Mouse (Mus musculus): ENCODE data around the gene Btrc.

Gene Btrc

DNA sequence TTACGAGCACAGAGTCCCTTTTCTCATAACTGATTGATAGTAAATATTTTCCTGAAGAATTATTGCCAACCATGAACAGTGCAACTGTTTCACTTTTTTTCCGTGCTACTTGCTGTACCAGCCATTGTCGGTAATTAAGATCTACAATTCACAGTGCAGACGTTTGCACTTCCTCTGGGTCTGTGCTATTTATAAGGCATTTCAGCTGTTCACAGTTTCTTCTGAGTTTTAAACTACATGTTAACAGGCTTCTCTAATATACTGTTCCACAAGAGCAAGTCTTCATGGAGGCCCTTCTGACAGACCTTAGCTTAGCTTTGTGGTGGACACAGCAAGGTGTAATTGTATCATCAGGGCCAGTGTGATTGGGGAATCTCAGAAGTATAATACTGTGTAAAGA, 111.2 kb downstream of the Btrc start:
- no peak for DNase-seq (ENCODE audit: low spot score)

DNA sequence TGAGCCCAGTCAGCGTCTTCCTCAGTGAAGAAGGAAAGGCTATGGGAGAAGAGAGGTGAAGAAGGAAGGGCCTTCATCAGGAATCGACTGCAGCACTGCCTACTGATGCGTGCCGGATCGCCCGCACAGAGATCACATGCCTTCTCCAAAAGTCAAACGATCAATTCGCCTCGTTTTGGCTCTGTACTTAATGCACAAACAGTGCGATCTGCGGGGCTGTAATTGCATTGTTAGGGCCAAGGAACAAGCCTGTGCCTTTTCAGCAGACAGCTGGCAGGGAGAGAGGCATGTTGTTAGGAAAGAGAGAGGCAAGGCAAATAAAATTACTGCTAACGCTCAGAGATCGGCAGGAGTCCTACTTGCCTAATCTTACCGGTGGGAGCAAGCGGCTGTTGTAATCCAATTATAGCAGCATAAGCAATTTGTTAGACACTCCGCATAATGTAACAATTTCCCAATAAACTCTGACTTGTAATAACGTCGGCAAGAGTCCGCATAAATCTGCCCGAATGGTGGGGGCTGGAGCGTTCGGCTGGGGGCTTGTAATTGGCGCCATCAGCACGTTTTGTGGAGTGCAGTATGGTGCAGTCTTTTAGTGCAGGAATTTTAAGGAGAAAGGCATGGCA, 112.5 kb downstream of the Btrc start:
- no peak for DNase-seq (ENCODE audit: low spot score)

DNA sequence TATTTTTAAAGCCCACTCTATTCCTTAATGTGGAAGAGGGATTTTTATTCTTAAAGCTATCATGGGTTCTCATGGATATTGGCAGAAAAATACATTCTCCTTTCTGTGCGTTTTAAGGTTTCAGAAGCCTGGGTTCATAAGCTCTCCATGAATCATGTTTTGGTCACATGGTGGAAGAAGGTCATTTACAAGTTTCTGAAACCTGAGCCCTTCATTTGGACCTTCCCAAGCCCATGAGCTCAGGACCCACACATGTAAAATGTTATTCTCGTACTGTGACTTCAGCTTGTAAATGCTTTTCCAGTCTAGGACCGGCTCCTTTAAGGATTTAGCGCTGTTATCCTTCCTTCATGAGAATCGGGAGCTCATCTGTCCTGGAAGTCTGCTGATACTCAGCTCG, 116.0 kb downstream of the Btrc start:
- no peak for DNase-seq (ENCODE audit: low spot score)

DNA sequence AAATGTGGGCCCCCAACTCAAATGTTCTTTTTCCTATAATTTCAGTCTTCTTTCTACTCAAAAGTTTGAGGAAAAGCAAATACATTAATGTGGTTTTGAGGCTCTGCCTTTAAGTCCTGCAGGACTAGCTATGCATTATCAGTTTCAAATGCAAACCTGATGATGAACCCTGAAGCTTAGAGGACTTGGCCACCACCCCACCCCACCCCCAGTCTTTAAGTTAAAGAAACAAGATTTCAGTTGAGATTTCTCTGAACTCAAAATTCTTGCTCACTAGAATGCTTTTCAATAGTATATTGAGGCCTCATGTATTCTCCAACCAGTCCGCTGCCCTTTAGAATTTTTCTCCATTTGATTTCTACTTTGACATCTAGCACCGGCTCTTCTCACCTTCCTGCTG, 117.0 kb downstream of the Btrc start:
- no peak for DNase-seq (ENCODE audit: low spot score)

DNA sequence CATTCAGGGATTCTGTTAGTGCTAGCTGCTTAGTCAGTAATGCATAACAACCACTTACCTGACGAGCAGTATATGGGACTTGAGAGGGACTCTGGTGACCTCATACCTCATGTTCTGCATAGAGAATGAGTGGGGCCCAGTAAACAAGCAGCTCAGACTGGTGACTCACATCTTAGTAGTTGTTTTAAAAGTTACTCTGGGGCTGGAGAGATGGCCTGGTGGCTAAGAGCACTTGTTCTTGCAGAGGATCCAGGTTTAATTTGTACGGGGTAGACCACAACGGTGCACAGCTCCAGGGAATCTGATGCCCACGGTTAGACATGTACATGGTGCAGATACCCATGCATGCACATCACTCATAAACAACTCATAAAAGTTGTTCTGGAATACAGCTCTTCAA, 117.4 kb downstream of the Btrc start:
- DNase-seq (ENCODE audit: low spot score): no peak

DNA sequence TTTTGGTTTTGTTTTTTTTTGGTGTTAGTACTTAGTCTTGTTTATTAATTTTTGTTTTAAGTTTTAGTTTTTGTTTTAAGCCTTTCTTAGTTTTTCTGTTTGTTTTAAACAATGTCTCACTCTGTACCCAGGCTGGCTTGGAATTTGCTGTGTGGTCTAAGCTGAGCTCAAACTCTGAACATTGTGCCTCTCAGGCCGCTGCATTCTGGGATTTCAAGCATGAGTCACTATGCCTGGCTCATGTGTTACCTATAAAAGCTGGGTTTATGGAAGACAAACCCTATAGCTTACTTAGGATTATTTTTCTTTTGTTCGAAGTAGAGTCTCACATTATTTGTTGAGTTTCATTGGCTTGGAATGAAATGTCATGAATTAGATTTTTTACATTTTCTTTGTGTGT, 119.9 kb downstream of the Btrc start:
- no peak for DNase-seq (ENCODE audit: low spot score)

DNA sequence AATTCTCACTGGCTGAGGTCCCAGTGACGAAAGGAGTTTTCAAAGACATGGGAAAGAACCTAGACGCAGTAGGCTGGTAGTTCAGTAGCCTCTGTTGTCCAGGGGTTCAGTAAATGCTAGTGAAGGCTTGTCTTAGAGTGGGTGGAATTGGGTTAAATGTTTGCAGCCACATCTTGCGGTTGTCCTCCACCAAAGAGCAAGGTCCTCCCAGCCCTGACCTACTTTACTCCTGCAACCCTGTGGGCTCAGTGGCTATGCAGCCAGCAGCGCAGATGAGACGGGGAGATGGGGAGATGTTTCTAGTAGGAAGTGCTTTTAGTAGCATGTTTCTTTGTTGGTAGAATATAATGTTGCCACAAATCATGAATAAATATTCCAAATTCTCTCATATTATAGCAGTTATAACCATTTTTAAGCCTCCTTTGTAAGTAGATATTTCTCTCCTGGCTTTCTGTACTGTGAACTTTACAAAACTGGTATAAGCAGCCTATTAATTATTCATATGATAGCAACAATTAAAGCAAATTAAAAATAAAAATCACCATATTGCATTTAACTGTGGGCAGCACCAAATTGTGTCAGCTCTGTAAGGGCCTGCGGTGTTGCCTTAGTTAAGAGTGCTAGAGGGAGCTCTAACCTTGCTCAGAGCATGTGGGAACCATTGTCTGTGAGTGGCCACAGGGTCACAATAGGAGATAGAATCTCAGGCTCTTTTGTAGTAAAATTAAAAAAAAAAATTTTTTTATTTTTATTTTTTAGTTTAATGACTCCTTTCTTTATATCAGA, 122.9 kb downstream of the Btrc start:
- DNase-seq (ENCODE audit: low spot score): no peak

DNA sequence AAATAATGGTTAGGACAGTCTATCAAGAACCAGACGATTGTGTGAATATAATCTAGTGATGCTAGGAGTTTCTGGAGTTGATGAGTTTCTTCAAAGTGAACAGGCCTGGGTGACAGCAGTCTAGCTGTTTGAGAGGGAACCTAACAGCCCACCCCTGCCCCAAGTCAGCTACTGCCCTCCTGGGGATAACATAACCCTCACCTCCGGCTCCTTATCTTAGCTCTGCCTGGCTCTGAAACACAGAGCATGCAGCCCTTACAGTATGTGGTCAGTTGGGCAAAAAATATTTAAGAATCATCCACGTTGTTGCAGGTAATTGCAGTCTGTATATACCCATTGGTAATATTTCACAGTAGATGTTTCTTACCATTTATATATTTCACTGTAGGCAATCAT, 123.5 kb downstream of the Btrc start:
- no peak for DNase-seq (ENCODE audit: low spot score)

DNA sequence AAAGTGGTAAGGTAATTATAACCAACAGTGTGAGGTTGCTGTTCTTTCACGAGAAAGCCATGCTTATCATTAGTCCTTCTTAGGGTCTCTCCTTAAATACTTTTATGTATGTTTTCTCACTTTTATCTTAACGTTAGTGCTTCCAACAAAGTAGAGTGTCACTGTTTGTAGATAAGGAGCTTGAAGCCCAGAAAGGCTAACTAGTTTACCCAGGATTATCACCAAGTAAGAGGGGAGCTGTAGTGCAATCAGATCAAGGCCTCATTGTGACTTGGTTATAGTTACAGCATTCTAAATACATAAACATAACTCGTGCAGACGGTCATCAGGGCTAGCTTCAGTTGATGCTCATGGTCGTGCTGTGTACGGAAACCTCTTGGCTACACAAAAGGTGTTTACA, 126.4 kb downstream of the Btrc start:
- no peak for DNase-seq (ENCODE audit: low spot score)

DNA sequence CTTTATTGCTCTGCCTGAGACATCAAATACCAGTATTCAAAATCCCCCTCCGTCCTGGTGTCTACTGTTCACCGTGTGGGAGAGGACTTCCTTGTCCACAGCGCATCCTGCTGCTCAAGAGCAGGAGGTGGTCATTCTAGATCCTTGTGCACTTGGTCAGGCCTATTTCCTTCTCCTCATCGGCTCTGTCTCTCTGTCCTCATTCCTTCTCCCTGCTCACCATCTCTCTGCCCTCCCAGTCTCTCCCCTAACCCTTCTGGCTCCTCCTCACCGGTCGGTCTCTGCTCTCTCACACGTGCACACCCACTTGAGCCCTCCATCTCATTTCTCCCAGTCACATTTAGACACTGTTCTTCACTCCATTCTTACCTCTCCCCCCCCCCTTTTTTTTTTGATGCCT, 127.7 kb downstream of the Btrc start:
- DNase-seq (ENCODE audit: low spot score): no peak

DNA sequence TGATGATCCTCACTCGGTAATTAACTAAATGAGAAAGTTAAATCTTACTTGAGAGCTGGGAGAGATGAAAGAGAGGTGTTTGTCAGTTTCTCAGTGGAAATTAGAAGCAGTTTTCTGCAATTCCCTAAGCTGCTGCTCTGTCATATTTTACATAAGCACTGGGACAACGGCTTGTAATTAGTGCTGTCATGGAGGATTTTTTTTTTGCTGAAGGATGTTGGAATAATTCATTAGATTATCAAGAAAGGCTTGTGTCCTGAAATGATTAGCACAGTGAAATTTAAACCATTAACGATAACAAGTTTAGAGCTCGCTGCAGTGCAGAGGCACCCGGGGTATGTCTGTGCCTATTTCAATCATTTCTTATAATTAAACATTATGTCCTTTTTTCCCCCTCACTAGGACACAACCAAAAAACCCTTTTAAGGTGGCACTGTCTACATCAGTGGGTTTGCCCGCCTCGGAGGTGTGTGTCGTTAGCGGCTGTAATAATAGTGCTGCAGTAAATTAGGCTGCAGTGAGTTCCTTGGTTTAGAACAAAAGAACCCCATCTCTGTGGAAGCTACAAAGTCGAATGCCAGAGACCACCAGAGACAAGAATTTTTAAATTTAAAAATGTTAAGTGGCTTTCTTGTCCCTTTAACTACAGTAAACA, 130.7 kb downstream of the Btrc start:
- DNase-seq (ENCODE audit: low spot score): no peak

DNA sequence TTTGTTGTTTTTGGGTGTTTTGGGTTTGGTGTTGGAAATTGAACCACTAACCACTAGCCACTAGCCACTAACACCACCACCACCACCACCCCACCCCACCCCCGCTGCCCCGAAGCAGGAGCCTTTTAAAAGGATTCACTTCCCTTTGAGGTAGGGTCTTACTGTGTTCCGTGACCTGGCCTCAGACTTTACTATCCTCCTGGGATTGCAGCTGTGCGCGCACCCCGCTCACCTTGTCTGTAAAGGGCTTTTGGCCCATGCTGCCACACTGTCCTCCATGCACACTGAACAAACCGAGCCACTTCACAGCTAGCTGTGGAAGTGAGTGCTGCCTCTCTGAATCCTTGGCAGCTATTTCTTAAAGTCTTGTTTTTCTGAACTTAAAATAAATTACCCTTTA, 141.9 kb downstream of the Btrc start:
- DNase-seq (ENCODE audit: low spot score): no peak

DNA sequence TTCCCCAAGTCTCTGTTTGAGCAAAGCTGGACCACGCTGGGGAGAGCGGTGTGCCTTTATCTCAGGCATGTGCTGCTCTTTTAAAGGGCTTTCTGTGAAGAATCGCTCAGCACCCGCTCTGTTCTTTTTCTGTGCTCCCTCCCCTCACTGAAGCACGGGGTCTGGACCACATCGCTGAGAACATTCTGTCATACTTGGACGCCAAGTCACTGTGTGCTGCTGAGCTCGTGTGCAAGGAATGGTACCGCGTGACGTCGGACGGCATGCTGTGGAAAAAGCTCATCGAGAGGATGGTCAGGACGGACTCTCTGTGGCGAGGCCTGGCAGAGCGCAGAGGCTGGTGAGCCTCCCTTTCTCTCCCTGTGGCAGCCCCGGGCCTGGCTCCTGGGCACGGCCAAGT, 144.0 kb downstream of the Btrc start:
- no peak for DNase-seq (ENCODE audit: low spot score)

DNA sequence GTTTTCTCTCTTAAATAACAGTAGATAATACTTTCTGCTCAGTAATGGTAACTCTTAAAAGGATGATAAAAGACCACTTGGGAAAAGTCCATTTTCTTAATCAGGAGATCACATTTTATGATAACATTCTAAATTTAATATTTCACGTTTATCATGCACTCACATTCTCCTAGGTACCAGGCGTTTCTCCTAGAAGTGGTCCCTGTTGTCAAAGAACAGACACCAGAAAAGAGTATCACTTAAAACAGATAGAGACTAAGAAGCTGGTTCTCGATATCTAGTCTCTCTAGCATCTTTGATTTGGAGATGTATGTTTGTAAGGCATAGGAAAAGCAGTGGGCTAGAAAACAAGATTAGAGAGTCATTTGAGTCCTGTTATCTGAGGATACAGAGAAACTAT, 147.1 kb downstream of the Btrc start:
- DNase-seq (ENCODE audit: low spot score): no peak

DNA sequence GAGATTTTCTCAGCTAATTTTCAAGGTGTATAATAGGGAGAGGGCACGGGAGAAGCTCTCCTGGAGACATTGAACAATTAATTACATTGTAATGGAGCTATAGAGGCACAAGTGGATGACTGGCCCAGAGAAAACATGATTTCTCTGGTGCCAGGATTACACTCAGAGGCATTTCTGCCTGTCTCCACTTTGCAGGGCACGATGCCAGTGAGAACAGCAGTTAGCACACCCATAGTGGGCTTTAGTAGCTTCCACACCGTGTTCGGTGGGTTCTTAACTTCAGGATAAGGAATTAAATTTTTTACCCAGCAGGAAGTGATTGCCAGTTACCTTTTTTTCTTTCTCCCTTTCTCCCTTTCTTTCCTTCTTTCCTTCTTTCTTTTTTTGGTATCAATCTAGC, 147.9 kb downstream of the Btrc start:
- no peak for DNase-seq (ENCODE audit: low spot score)

DNA sequence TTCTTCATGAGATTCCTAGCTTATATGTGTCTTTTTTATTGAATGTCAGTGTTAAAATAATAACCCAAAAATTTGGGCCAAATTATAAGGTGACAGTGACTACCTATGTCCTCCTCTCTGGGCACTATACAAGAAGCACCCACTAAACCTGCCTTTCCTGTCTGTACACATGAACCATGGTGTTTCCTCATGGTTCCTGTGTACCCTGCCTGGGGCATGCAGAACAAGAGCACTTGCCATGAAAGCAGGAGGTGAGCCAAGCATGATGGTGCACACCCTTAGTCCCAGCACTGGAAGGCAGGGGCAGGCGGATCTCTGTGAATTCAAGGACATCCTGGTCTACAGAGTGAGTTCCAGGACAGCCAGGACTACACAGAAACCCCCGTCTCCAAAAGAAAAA, 151.8 kb downstream of the Btrc start:
- no peak for DNase-seq (ENCODE audit: low spot score)

DNA sequence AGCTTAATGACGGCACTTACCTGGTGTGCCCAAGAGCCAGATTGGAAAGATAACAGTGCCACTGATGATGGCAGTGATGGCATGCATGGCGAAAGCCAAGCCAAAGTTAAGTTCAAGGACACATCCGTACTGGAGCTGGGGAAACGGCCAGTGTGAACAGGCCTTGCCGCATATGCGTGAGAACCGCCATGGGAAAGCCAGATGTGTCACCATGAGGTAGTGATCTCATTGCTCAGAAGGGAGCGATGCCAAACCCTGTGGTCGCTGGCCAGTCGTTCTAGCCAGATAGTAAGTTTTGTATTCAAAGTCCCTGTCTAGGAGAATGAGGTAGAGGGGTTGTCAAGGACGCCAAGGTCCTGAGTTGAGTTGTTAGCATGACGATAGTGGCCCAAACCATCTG, 152.7 kb downstream of the Btrc start:
- DNase-seq (ENCODE audit: low spot score): no peak

DNA sequence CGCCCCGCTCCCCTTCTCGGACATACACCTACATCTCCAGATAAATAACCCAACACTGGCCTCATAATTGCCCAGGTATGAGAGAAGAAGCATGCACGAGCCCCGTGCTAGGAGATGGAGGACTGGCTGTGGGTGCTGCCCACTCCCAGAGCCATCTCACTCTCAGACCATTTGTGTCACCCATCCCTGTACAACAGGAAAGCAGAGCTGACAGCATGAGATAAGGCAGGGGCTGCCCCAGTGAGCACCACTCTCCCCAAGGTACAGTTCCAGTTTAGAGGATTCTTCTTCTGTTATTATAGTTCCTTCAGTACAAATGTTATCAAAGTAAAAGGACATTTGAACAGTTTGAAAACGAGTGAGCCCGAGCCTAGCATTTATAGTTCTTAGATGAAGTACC, 163.8 kb downstream of the Btrc start:
- no peak for DNase-seq (ENCODE audit: low spot score)

DNA sequence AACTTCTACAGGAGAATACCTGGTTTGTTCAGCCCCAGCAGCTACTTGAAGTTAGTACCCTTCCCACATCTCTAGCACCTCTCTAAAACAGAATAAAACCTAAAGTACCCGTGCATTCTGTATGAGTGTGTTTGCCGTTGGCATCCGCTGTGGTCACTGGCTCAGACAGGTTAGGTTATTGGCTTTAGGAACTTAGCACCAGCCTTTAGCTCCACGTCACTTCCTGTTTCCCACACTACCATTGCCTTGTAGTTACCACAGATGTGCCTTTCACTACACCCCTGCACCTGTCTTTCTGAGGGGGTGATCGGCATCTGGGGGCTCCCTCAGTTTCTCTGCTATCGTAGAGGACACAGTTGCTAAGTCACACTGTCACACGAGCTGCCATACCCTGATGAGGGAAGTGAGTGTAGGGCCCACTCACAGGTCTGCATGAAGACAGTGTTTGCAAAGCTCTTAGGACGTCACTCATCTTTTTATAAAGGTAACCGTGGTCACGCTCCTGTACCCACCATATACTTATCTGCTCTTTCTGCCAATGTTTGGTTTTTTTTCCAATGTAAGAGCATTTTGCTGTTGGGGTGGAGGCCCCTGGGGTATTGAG, 164.5 kb downstream of the Btrc start:
- DNase-seq (ENCODE audit: low spot score): no peak

DNA sequence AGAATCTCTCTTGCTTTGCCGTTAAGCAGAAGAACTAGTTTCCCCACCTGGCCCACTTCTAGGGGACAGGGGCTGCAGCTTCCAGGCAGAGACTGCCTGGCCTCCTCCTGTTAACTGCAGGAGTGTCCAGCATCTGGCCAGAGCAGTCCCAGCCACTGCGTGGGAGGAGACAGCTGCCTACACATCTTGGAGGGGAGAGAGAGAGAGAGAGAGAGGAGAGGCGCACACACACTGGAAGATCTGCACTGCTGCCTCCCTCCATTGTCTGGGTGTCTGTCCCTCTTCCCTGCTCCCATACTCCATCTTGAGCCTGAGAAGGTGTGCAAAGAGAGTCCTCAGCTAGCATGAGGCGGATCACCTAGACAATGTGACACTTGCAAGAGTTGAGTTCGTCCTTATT, 165.8 kb downstream of the Btrc start:
- DNase-seq (ENCODE audit: low spot score): no peak

DNA sequence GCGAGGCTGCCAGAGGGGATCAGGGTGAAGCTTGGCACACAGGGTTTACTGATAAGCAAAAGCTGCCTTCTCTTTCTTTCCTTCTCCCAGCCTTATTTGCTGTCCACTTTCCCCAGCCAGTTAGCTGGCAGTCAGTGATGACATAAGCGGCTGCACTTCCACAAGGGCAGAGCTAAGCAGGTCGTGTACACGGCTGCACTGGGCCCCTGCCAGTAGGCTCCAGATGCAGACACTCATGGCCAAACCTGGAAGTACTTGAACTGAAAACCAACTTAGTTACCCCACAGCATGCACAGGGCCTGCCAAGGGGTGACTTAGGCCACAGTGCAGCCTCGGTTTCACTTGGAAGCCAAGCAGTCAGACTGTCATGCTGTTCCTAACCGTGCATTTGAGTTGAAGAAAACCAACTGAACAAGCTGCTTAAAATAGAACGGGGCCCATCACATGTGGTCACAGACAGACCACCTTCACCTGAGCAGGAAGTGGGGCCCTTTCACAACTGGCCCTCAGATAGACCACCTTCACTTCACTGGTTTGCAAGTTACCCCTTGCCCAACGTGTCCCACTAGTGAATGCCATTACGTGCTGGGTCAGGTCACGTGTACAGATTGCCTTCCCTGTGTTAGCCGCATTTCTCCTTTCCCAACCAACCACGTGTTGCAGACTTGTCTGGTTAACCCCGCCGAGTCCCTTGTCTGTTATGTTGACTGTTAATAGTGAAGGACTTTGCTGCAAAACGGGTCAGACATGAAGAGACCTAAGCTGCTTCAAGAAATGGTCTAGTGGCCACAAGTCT, 166.9 kb downstream of the Btrc start:
- no peak for DNase-seq (ENCODE audit: low spot score)

DNA sequence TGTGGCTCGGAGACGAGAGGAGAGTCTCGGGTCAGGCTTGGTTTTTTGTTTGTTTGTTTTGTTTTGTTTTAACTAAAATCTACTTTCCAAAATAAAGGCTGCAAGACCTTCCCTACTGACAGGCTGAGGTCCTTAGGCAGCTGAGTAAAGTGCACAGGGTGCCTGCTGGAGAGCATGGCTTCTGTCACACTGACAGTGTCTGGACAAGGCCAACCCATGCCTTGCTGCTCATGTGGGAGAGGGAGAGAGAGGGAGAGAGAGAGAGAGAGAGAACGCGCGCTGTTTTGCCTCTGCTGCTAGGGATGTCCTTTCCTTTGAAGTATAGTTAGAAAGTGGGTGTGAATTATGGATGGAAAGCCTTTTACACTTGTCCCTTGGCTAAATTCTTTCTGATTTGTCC, 168.0 kb downstream of the Btrc start:
- DNase-seq (ENCODE audit: low spot score): no peak
